Mouse (Mus musculus): ENCODE data around the gene Gm29797. TPM values are rescaled to one million over a fixed set of nuclear protein-coding genes. Genes with fewer than 3 reads are reported as not detected.

The Gm29797 gene
- 1 to 10 TPM in 1 of 26 experiments, not detected in 25; 1.2 TPM for total RNA-seq (2018; cell fraction: chromatin; rRNA removed)
- not detected for total RNA-seq (2018; cell fraction: cytosol; rRNA removed)
- total RNA-seq (2018; cell fraction: nucleus; rRNA removed): 1 to 10 TPM in 1 of 26 experiments, not detected in 25; 1.1 TPM
- polyA plus RNA-seq (2018): not detected in 3 replicates

DNA sequence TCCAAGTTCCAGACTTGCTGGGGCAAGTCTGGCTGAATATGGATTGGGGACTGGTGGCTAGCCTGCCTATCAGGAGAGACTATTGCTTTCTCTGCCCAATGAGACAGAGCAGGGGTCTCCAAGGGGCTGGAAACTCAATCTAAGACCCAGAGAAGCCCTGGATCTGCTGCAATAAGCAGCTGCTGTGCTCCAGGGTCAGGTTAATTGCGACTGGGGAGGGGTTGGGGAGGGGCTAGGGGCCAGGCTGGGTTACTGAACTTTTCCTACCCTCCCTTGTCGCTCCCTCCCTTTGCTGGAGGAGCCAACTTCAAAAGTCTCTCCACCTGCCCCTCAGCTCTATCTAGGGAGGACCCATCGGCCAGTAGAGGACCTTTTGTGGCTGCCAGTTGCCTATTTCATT, at the start of gene Gm29797:
TSS of gene Gm29797 (plus strand) at position 301 of the 400 bp plus-strand sequence.
- Histone ChIP-seq H3K4me3 (ENCODE audit: inconsistent target) (no peak within 1 kb of the TSS), H3K36me3 (ENCODE audit: inconsistent target) (peaks cover 37% of the 10 kb centered on the region), H3K79me2 (ENCODE audit: inconsistent target) (no peaks in the 10 kb centered on the region), H3K27ac (no peak within 1 kb of the TSS)
- WGBS (ENCODE audit: missing documents): 89% methylated on average over 3 of the region's 3 CpGs

DNA sequence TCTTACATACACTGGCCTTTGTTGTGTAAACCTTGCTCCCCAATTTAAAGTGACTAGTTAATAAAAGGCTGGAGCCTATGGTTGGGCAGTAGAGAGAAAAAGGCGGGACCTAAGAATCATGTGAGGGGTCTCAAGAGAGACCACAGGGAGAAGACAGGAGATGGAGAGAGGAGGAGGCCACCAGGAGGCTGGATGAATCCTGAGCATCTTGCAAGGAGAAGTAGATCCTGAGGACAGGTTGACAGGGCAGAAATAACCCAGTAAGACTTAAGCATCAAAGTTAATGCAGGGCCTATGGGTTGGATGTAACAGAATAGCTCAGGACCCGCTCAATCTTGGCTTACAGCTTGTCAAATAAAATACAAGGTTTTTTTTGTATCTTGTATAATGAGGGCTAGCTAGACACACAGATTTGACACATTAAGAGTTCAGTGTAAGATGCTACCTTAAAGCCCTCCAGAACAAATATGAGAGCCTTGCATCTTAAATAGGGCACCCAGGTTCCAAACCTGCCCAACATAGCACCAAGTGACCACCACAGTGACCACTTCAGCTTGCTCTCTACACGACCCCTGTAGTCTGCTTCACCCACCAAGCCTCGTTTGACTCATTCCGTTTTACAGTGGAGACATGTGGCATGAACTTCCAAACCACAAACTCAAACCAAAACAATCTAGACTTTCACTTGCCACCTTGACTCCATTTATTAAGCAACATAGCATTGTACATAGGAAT, 37.9 kb upstream of the Gm29797 start:
- 89% methylated on average over 5 of the region's 5 CpGs for WGBS (ENCODE audit: missing documents)
- peaks cover 9% of the 10 kb centered on the region; the same call in 1 of the 2 replicates for H3K79me2 ChIP-seq (ENCODE audit: inconsistent target)
- H3K36me3 ChIP-seq (ENCODE audit: inconsistent target): peaks cover 46% of the 10 kb centered on the region
- no peak overlapping the region for H3K4me3 ChIP-seq (ENCODE audit: inconsistent target)
- no peak overlapping the region for H3K27ac ChIP-seq

DNA sequence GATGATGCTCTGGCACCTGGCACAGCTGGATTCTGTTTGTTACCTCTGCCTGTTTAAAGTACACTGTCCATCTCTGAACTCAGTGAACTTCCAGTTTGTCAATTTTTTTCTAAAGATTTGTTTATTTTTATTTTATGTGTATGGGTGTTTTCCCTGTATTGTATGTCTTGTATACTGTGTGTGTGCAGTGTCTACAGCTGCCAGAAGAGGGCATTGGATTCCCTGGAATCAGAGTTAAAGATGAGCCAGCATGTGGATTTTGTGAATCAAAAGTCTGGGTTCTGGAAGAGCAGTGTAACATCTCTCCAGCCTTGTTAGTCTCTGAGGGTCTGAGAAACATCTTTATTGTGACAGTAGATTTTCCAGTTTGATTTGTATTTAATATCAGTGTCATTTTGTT, 33.4 kb upstream of the Gm29797 start:
- Histone ChIP-seq H3K36me3 (ENCODE audit: inconsistent target) (peaks cover 49% of the 10 kb centered on the region), H3K4me3 (ENCODE audit: inconsistent target) (no peak overlapping the region), H3K79me2 (ENCODE audit: inconsistent target) (no peaks in the 10 kb centered on the region), H3K27ac (no peak overlapping the region)

DNA sequence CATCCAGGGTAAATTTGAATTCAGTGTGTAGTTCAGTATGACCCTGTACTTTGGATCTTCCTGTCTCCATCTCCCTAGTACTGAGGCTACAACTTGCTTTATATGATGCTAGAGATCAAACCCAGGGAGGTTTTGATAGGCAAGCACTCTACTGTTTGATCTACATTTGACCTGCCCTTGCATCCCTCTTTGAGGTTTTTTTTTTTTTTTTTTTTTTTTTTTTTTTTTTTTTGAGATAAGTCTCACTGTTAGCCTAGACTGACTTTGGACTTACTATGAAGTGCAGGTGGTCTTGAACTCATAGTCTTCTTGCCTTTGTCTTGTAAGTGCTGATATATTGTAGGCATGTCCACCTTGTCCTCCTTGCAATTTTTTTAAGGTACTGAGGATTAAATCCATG, 28.4 kb upstream of the Gm29797 start:
- Histone ChIP-seq H3K27ac (no peak overlapping the region), H3K79me2 (ENCODE audit: inconsistent target) (no peaks in the 10 kb centered on the region), H3K36me3 (ENCODE audit: inconsistent target) (peaks cover 40% of the 10 kb centered on the region), H3K4me3 (ENCODE audit: inconsistent target) (no peak overlapping the region)

DNA sequence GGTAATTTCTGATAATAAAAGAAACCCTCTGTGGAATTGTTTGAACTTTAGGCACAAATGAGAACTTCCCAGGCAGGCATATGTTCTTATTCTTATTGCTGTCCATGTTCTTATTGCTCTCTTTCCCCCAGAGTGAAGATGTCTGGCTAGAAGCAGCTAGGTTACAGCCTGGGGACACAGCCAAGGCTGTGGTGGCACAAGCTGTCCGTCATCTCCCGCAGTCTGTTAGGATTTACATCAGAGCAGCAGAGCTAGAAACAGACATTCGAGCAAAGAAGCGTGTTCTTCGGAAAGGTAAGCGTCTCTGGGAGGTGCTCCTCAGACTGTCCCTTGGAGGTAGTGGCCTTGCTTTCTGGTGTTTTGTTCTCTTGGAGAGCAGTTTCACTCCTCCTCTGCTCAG, 24.2 kb upstream of the Gm29797 start:
- 95% methylated on average over 6 of the region's 6 CpGs for WGBS (ENCODE audit: missing documents)
- Histone ChIP-seq H3K79me2 (ENCODE audit: inconsistent target) (no peaks in the 10 kb centered on the region), H3K36me3 (ENCODE audit: inconsistent target) (peaks cover 61% of the 10 kb centered on the region), H3K4me3 (ENCODE audit: inconsistent target) (no peak overlapping the region), H3K27ac (no peak overlapping the region)

DNA sequence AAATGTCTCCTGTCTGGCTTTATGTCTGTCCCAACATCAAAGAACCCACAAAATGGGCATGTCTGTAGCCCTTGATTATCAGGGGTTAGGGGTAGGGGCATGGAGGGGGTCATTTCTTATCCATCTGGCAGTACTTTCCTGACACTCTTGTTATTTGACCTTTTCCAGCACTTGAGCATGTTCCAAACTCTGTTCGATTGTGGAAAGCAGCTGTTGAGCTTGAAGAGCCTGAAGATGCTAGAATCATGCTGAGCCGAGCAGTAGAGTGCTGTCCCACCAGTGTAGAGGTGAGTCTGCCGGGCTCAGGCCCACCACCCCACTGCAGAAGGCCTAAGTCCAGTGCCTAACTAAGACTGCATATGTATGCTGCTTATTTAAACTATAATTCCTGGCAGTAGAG, 21.0 kb upstream of the Gm29797 start:
- Histone ChIP-seq H3K36me3 (ENCODE audit: inconsistent target) (peaks cover 67% of the 10 kb centered on the region), H3K79me2 (ENCODE audit: inconsistent target) (no peaks in the 10 kb centered on the region), H3K27ac (no peak overlapping the region), H3K4me3 (ENCODE audit: inconsistent target) (no peak overlapping the region)
- 95% methylated on average over 3 of the region's 3 CpGs for WGBS (ENCODE audit: missing documents)

DNA sequence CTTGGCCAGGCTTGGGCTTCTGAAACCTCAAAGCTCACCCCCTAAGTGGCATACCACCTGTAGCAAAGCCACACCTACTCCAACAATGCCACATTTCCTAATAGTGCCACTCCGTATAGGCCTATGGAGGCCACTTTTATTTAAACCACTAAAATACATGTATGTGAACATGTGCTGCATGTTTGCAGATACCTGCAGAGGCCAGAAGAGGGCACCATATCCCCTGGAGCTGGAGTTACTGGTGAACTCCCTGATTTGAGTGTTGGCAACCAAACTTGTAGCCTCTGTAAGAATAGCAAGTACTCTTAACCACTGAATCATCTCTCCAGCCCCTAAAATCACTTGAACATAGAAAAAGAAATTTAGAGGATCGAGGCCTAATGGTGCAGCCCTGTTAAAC, 12.5 kb upstream of the Gm29797 start:
- H3K79me2 ChIP-seq (ENCODE audit: inconsistent target): no peaks in the 10 kb centered on the region
- H3K36me3 ChIP-seq (ENCODE audit: inconsistent target): peaks cover 57% of the 10 kb centered on the region
- 85% methylated on average over 2 of the region's 2 CpGs for WGBS (ENCODE audit: missing documents)
- H3K4me3 ChIP-seq (ENCODE audit: inconsistent target): no peak overlapping the region
- H3K27ac ChIP-seq: no peak overlapping the region

DNA sequence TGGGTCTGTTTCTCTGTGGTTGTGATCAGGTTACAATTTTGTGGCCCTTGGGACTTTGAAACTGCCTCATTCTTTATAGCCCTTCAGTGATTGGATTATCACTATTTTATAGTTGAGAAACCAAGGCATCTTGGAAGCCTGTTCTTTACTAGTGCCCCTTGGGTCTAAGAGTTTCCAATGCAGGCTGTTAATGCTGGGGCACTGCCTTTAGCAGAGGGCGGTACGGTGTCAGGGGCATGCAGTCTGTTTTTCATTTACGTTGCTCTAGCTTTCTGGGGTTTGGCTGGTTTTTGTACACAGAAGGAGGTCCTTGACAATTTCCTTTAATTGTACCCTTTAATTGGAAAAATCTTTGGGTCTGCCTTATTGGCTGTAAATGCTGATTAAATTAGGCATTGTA, 11.2 kb upstream of the Gm29797 start:
- Histone ChIP-seq H3K4me3 (ENCODE audit: inconsistent target) (no peak overlapping the region), H3K27ac (no peak overlapping the region), H3K79me2 (ENCODE audit: inconsistent target) (no peaks in the 10 kb centered on the region), H3K36me3 (ENCODE audit: inconsistent target) (peaks cover 67% of the 10 kb centered on the region)
- WGBS (ENCODE audit: missing documents): 92% methylated on average over 3 of the region's 3 CpGs

DNA sequence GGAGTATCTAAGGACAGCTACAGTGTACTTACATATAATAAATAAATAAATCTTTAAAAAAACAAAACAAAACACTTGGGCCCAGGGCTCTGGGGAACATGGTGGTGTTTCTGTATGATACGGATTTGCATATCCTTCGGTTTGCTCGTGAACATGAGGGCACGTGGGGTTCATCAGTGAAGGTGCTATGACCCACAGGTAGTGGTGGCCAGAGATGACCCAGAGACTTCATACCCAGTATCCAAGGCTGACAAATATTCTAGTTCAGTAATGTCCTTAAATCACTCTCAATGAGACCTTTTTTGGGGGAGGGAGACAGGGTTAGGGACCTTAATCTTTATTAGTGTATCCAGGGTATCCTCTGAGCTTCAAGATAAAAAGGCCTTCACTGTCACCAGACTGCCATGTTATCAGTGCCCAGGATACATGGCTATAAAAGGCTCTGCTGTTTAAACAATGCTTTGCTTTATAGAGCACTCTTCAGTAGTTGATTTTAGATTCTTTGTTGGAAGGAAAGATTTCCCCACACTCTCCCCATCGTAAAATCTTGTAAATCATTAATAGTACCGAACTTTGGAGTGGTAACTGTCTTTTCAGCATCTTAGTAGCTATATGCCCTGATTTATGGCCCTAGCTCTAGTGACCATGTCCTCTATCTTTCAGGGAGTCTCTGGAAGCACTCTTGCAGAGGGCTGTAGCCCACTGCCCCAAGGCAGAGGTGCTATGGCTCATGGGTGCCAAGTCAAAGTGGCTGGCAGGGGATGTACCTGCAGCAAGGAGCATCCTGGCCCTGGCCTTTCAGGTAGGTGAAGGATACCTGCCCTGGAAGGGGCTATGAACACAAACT, 10.0 kb upstream of the Gm29797 start:
- 95% methylated on average over 6 of the region's 6 CpGs for WGBS (ENCODE audit: missing documents)
- Histone ChIP-seq H3K27ac (no peak overlapping the region), H3K4me3 (ENCODE audit: inconsistent target) (no peak overlapping the region), H3K36me3 (ENCODE audit: inconsistent target) (peaks cover 66% of the 10 kb centered on the region), H3K79me2 (ENCODE audit: inconsistent target) (no peaks in the 10 kb centered on the region)

DNA sequence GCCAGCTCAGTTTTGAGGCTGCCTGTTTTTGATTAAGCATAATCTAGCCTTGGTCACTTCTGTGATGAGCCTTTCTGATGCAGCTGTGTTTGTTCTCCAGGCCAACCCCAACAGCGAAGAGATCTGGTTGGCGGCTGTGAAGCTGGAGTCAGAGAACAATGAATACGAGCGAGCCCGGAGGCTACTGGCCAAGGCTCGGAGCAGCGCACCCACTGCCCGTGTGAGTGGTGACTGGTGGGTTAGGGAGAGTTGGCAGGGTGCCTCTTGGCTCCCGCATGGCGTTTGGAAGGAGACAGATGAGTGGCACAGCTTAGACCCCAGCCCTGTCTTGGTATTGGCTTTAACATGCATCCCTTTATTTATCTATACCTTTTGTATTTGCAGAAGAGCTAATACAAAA, 7.9 kb upstream of the Gm29797 start:
- Histone ChIP-seq H3K27ac (no peak overlapping the region), H3K4me3 (ENCODE audit: inconsistent target) (no peak overlapping the region), H3K79me2 (ENCODE audit: inconsistent target) (no peaks in the 10 kb centered on the region), H3K36me3 (ENCODE audit: inconsistent target) (peaks cover 80% of the 10 kb centered on the region)
- 98% methylated on average over 10 of the region's 10 CpGs for WGBS (ENCODE audit: missing documents)

DNA sequence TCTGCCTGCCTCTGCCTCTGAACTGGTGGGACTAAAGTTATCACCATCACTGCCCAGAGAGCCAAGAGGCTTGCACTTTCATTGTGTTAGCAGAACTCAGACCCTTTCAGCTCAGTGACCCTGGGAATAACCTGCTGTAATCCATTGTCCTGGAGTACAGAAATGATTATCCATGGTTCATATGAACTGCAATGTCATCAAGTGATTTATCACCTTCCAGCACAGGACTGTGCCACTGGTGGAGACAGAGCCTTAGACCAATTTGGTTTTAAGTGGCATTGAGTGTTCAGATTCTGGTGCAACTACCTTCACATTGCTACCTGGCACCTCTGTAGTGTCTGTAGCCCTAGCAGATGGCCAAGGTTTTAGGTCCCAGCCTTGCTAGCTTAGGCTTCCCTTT, 3.8 kb upstream of the Gm29797 start:
- peaks cover 68% of the 10 kb centered on the region for H3K36me3 ChIP-seq (ENCODE audit: inconsistent target)
- H3K4me3 ChIP-seq (ENCODE audit: inconsistent target): no peak overlapping the region
- no peaks in the 10 kb centered on the region for H3K79me2 ChIP-seq (ENCODE audit: inconsistent target)
- H3K27ac ChIP-seq: no peak overlapping the region

DNA sequence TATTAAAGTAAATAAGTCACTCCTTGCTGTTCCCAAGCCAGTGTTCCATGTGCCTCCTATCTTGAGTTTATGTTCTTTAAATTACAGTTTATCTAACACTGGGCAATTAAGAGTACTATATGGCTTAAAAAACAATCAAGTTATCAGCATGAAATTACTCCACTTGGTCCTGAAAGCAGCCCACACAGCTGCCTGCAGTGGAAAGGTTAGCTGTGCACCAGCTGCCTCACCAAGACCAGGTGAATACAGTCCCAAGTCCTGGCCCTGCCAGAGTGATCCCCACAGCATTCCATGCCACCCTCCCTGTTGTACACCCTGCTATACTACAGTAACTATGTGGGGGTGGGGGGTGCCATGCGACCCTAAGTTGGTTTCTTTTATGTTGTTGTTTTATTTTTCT, 3.3 kb upstream of the Gm29797 start:
- 100% methylated on average over 1 of the region's 1 CpGs for WGBS (ENCODE audit: missing documents)
- peaks cover 64% of the 10 kb centered on the region for H3K36me3 ChIP-seq (ENCODE audit: inconsistent target)
- H3K79me2 ChIP-seq (ENCODE audit: inconsistent target): no peaks in the 10 kb centered on the region
- no peak overlapping the region for H3K4me3 ChIP-seq (ENCODE audit: inconsistent target)
- H3K27ac ChIP-seq: no peak overlapping the region

DNA sequence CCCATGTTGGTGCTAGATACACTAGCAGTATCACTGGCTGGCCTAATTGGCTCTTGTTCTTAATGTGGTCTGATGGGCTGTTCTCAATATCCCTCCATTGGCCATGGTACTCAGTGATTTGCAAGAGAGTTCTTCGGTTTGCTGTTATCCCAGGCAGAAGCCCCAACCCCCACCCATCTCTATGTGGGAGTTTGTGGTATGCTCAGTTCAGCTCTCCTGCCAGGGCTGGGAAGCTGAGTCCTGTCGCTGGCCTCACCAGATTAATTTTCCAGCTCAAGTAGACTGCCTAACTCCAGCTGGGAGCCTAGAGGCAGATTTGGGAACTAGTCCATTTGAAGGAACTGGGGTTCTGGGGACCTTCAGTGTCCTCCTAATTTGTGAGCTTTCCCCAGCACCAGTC, 607 bp downstream of the Gm29797 start:
- WGBS (ENCODE audit: missing documents): 91% methylated on average over 2 of the region's 2 CpGs
- Histone ChIP-seq H3K27ac (no peak overlapping the region), H3K4me3 (ENCODE audit: inconsistent target) (no peak overlapping the region), H3K36me3 (ENCODE audit: inconsistent target) (peaks cover 31% of the 10 kb centered on the region), H3K79me2 (ENCODE audit: inconsistent target) (no peaks in the 10 kb centered on the region)

DNA sequence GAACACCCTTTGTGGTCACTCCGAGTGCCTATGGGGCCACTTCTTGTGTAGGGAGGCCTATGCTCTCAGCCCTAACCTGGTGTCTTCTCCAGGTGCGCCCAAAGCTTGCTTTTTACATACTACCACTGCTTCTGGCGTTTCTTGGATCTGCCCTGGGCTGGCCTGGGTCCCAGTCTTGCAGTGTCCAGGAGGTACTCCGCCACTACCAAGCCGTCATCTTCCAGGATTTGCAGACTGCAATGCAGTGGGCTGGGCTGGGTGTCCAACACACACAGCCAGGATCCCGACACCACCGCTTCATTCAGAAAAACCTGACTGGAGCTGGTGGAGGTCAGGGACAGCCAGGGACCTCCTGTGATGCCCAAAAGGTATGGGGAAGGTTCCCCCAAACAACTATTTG, 1.7 kb downstream of the Gm29797 start:
- 95% methylated on average over 7 of the region's 7 CpGs for WGBS (ENCODE audit: missing documents)
- no peak overlapping the region for H3K27ac ChIP-seq
- H3K4me3 ChIP-seq (ENCODE audit: inconsistent target): no peak overlapping the region
- peaks cover 21% of the 10 kb centered on the region for H3K36me3 ChIP-seq (ENCODE audit: inconsistent target)
- no peaks in the 10 kb centered on the region for H3K79me2 ChIP-seq (ENCODE audit: inconsistent target)

DNA sequence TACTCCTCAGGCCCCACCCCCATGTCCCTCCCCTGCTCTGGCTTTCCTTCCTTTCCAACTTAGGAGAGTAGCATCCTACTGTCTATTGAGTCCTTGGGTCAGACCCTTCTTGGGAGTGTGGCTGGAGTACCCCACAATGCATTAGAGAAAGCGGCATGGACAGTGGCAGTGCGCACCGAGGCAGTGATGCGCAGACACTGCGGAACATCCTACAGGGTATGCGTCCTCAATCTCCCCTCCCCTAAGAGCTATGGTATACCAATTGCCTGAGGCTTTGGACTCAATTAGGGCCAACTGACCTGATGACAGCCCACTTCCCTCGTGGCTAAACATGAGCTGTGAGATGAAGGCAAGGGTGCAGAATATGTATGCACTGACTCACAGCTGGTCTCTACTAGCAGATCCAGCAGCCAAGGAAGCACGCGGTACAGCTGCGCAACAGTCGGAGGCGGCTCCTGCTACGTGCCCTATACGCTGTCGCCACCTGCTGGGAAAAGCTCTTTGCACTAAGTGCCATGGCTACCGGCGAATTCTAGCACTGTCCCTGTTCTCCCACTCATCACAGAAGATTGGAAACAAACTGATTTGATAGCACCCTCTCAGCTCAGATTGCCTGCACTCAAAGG, 2.2 kb downstream of the Gm29797 start:
- Histone ChIP-seq H3K4me3 (ENCODE audit: inconsistent target) (no peak overlapping the region), H3K79me2 (ENCODE audit: inconsistent target) (no peaks in the 10 kb centered on the region), H3K36me3 (ENCODE audit: inconsistent target) (peaks cover 15% of the 10 kb centered on the region), H3K27ac (0 out of 2 replicates have a peak overlapping the region, but pooled peaks have one; percentile 15)
- 31% methylated on average over 17 of the region's 17 CpGs for WGBS (ENCODE audit: missing documents)
